Mouse (Mus musculus) limb, embryonic 10.5 days (tissue): ENCODE data around the gene Sgta. TPM values are rescaled to one million over a fixed set of nuclear protein-coding genes. Genes with fewer than 3 reads are reported as not detected.

Experiments used
- DNase-seq: peaks from one replicate; pipeline ENCODE4 v3.0.0-alpha.2; 2017; ENCODE audit warnings: low spot score
- H3K27ac ChIP-seq: fragments of 300-500 bp; sonication (generic); 2 replicates; pipeline ENCODE4 v1.5.1; 2016; ENCODE audit warnings: mild to moderate bottlenecking
- H3K27me3 ChIP-seq: fragments of 300-500 bp; sonication (generic); 2 replicates; pipeline ENCODE4 v1.6.1; 2016; ENCODE audit warnings: low read depth, mild to moderate bottlenecking; ENCODE audit not compliant: poor library complexity, severe bottlenecking
- H3K36me3 ChIP-seq: fragments of 300-500 bp; sonication (generic); 2 replicates; pipeline ENCODE4 v1.6.1; 2016; ENCODE audit warnings: mild to moderate bottlenecking, moderate library complexity
- H3K4me1 ChIP-seq: fragments of 300-500 bp; sonication (generic); 2 replicates; pipeline ENCODE4 v1.6.1; 2016
- H3K4me3 ChIP-seq: fragments of 300-500 bp; sonication (generic); 2 replicates; pipeline ENCODE4 v1.5.1; 2016; ENCODE audit warnings: mild to moderate bottlenecking, moderate library complexity
- H3K9me3 ChIP-seq: fragments of 300-500 bp; sonication (generic); replicated peaks from 2 replicates; pipeline ENCODE4 v1.6.1; 2016; ENCODE audit warnings: mild to moderate bottlenecking
- WGBS: fragments of 180-500 bp; shearing (Covaris S2); methylation state at CpG from one replicate; pipeline ENCODE4 v1.1.7; 2016; 5-methylcytosine and 5-hydroxymethylcytosine counted together
- polyA plus RNA-seq: library from polyadenylated mRNA; unstranded; fragments of >200 nt; fragmentation: Nextera tagmentation; extraction: Ambion mirVana; gene quantifications from 2 replicates; pipeline ENCODE4 v1.2.1, GENCODE M21; 2016

Gene Sgta
- polyA plus RNA-seq, 1 experiment from 2014 or later, result 291 TPM

DNA sequence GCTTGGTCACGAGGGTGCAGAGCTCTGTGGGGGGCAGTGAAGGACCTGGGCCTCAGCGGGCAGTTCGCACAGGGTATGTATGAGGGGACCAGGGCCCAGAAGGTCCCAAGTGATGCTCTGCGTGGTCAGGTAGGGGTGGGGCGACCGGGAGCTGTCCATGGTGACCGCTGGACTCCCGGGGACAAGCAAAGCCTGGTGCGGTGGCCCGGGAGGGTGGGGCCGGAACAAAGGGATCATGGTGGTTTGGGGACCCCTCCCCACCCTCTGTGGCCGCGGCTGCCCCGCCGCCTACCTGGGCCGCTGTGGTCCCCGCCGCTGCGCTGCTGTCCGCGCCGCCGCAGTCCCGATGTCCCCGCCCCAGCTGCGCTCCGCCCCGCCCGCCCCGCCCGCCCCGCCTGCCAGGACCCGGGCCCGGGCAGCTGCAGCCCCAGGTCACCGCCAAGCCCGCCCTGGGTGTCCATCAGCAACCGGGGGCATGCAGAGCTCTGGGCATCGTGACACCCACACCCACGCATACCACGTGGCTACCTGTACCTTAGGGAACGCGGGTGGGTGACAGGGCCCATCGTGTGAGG is 34.8 kb downstream of the Sgta start:
- Histone ChIP-seq H3K4me1 (peaks cover 16% of the 10 kb centered on the region), H3K27ac (no peak overlapping the region), H3K9me3 (no peaks in the 10 kb centered on the region), H3K4me3 (peak overlapping the region; percentile 45), H3K36me3 (no peaks in the 10 kb centered on the region), H3K27me3 (peaks cover 71% of the 10 kb centered on the region)
- WGBS, result 2% methylated on average over 33 of the region's 43 CpGs
- DNase-seq, result peak; percentile 63

DNA sequence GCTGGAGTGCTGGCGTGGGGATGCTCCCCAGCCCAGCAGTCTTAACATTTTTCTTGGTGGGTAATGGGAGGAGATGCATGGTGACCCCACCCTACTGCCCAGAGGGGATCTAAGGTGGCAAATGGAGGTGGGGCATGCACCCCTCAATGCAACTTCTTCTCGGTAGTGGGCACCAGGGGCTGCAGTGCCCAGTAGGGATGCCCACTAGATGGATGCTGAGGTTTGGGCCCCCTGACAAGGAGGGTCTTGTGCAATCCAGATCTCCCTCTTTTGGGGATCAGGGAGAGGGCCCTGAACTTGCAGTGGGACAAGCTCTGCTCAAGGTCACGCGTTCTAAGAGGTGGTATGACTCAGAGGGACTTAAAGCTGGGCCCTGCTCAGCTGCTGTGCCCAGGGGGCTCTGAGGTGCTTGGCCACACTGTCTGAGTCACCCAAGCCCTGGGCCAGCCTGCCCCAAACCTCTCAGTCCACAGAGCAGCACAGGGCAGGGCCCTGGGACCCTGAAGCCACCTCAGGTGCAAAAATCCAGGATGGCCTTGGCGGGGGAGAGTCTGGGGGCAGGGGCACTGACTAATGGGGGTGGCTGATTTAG is 35.5 kb downstream of the Sgta start:
- Histone ChIP-seq H3K27me3 (peaks cover 71% of the 10 kb centered on the region), H3K4me1 (peaks cover 16% of the 10 kb centered on the region), H3K9me3 (no peaks in the 10 kb centered on the region), H3K4me3 (no peak overlapping the region; the same call in 1 of the 2 replicates), H3K27ac (no peak overlapping the region), H3K36me3 (no peaks in the 10 kb centered on the region)
- no peak for DNase-seq
- 70% methylated on average over 5 of the region's 5 CpGs for WGBS

DNA sequence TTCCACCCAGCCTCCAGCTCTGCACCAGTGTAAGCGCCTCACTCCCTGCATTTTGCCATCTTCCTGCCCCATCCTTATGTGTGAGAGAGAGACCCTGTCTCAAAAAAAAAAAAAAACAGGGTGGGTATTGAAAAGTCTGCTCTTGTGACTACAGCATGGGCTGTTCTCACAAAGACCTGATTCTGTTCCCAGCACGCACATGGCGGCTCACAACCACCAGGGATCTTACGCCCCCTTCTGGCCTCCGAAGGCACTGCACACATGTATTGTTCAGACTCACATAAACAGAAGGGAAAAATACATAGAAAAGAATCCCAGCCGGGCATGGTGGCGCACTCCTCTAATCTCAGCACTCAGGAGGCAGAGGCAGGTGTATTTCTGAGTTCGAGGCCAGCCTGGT is 37.2 kb downstream of the Sgta start:
- Histone ChIP-seq H3K27me3 (peaks cover 71% of the 10 kb centered on the region), H3K4me3 (no peak overlapping the region)
- WGBS, result 66% methylated on average over 8 of the region's 8 CpGs

DNA sequence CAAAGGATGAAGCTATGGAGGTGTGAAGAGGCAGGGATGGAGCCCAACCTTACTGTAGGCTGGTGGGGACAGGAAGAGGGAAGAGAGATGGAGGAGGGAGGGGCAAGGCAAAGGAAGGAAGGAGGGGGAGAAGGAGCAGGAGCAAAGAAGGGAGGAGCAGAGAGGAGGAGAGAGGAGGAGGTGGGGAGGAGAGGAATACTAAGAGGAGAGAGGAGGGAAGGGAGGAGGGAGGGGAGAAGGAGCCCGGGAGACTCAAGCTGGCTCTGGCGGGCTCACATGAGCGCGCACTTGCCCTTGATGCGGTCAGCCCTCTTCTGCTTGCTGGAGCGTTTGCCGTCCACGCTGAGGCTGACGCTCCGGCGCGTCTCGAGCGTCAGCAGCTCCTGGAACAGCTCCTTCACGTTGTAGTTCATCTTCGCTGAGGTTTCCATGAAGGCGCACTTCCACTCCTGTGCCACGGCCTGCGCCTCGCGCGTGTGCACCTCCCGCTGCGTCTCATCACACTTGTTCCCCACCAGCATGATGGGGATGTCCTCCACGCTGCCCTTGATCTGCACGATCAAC is 38.4 kb downstream of the Sgta start:
- peaks cover 16% of the 10 kb centered on the region for H3K4me1 ChIP-seq
- no peak overlapping the region for H3K27ac ChIP-seq
- peak overlapping the region; percentile 19 for H3K4me3 ChIP-seq
- H3K27me3 ChIP-seq, result peaks cover 63% of the 10 kb centered on the region
- no peaks in the 10 kb centered on the region for H3K9me3 ChIP-seq
- no peaks in the 10 kb centered on the region for H3K36me3 ChIP-seq
- 12% methylated on average over 26 of the region's 26 CpGs for WGBS
- no peak for DNase-seq

More for the DNA sequence above, 37.2 kb downstream of the Sgta start:
- Histone ChIP-seq H3K9me3 (no peaks in the 10 kb centered on the region), H3K4me1 (peaks cover 16% of the 10 kb centered on the region), H3K27ac (no peak overlapping the region), H3K36me3 (no peaks in the 10 kb centered on the region)
- no peak for DNase-seq

DNA sequence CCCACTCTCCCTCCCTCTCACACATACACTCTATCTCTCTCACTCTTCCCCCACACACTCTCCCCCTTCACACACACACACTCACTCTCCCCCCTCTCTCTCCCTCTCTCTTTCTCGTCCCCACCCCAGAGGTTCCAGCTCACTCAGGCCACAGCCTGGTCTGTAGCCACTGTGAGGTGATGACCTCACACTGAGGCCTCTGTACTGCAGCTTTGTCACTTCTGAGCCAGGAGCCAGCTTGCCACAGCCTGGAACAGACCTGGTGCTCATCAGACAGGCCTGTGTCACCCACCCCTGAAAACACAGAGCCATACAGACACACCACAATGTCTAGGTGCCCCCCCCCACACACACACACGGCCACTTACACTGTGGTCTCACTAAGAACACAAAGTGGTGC is 39.8 kb downstream of the Sgta start:
- H3K27ac ChIP-seq, result no peak overlapping the region
- no peaks in the 10 kb centered on the region for H3K36me3 ChIP-seq
- H3K4me1 ChIP-seq, result peaks cover 14% of the 10 kb centered on the region
- peaks cover 50% of the 10 kb centered on the region for H3K27me3 ChIP-seq
- WGBS, result 66% methylated on average over 2 of the region's 2 CpGs
- no peaks in the 10 kb centered on the region for H3K9me3 ChIP-seq
- no peak overlapping the region for H3K4me3 ChIP-seq
- no peak for DNase-seq

DNA sequence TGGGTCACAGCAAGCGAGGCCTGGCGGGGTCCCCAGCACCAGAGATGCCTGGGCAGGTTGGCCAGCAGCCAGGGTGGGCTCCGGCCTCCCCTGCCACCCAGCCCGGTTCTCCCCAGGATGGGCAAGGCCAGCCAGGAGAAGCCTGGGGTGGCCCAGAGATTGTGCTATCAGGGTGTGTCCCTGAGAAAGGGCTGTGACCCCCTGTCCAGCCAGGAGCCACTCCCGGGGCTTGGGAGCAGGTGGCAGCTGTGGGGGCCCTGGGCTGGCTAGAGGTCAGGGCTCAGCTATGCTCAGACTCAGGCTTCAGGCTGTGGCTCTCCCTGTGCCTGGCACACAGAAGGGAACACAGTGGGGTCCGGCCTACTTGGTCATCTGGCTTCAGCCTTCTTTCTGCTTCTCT is 40.3 kb downstream of the Sgta start:
- no peak overlapping the region for H3K4me3 ChIP-seq
- H3K27ac ChIP-seq, result no peak overlapping the region
- no peaks in the 10 kb centered on the region for H3K9me3 ChIP-seq
- DNase-seq, result no peak
- WGBS, result 82% methylated on average over 6 of the region's 6 CpGs
- H3K27me3 ChIP-seq, result peaks cover 44% of the 10 kb centered on the region
- no peaks in the 10 kb centered on the region for H3K36me3 ChIP-seq
- H3K4me1 ChIP-seq, result peaks cover 14% of the 10 kb centered on the region

DNA sequence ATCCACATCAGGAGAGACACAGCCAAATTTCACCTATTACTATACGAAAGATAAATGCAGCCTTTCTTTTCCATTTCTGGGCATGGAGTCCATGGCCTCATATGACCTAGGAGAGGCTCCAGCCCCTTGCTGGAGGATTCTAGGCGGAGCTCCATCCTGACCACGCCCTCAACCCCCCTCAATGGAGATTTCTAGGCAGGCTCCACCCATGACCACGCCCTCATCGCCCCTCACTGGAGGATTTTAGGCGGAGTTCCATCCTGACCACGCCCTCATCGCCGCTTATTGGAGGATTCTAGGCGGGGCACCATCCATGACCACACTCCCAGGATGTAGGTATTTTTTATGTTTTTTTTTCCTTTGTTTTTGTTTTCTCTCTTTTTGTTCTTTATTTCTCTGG is 41.7 kb downstream of the Sgta start:
- H3K27ac ChIP-seq, result no peak overlapping the region
- H3K4me1 ChIP-seq, result peaks cover 24% of the 10 kb centered on the region
- H3K9me3 ChIP-seq, result no peaks in the 10 kb centered on the region
- H3K27me3 ChIP-seq, result peaks cover 40% of the 10 kb centered on the region
- DNase-seq, result no peak
- H3K4me3 ChIP-seq, result no peak overlapping the region
- H3K36me3 ChIP-seq, result no peaks in the 10 kb centered on the region
- 35% methylated on average over 10 of the region's 10 CpGs for WGBS

DNA sequence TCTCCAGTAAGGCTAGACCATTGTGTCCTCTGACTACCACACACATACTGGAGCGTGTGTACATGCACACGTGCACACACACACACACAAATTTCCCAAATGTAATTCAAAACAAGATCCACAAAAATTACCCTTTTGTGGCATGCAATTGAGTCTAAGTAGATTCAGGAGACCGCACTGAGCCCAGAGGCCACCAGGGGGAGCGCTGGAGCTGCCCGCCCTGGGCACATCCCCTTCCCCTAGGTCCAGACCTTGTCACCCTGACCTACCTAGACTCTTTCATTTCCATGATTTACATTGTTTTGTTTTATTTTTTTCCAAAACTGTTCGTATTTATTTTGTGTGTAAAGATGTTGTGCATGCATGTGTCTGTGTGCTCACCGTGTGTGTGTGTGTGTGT is 43.3 kb downstream of the Sgta start:
- Histone ChIP-seq H3K27me3 (peaks cover 25% of the 10 kb centered on the region), H3K27ac (no peak overlapping the region), H3K9me3 (no peaks in the 10 kb centered on the region), H3K4me1 (peaks cover 19% of the 10 kb centered on the region), H3K4me3 (no peak overlapping the region), H3K36me3 (no peaks in the 10 kb centered on the region)
- peak; percentile 72 for DNase-seq
- WGBS, result 8% methylated on average over 7 of the region's 7 CpGs

DNA sequence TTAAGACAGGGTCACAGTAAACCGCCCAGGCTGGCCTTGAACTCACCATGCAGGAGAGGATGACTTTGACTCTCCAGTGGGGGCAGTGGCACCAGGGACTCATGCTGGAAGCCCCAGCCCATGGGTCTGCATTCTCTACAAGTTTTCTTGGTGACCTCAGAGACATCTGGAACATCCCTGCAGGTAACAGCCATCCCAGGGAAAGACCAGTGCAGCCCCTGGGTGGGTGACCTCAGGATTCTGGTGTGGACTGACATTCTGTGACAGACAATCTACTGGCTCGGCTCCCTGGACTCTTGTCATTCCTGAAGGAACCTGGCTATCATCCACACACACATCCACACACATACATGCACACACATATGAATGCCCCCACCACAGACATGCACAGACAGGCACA is 44.3 kb downstream of the Sgta start:
- DNase-seq, result no peak
- no peak overlapping the region for H3K4me3 ChIP-seq
- 85% methylated on average over 2 of the region's 2 CpGs for WGBS
- no peak overlapping the region for H3K27ac ChIP-seq
- H3K36me3 ChIP-seq, result no peaks in the 10 kb centered on the region
- no peaks in the 10 kb centered on the region for H3K9me3 ChIP-seq
- peaks cover 16% of the 10 kb centered on the region for H3K4me1 ChIP-seq
- peaks cover 15% of the 10 kb centered on the region for H3K27me3 ChIP-seq

DNA sequence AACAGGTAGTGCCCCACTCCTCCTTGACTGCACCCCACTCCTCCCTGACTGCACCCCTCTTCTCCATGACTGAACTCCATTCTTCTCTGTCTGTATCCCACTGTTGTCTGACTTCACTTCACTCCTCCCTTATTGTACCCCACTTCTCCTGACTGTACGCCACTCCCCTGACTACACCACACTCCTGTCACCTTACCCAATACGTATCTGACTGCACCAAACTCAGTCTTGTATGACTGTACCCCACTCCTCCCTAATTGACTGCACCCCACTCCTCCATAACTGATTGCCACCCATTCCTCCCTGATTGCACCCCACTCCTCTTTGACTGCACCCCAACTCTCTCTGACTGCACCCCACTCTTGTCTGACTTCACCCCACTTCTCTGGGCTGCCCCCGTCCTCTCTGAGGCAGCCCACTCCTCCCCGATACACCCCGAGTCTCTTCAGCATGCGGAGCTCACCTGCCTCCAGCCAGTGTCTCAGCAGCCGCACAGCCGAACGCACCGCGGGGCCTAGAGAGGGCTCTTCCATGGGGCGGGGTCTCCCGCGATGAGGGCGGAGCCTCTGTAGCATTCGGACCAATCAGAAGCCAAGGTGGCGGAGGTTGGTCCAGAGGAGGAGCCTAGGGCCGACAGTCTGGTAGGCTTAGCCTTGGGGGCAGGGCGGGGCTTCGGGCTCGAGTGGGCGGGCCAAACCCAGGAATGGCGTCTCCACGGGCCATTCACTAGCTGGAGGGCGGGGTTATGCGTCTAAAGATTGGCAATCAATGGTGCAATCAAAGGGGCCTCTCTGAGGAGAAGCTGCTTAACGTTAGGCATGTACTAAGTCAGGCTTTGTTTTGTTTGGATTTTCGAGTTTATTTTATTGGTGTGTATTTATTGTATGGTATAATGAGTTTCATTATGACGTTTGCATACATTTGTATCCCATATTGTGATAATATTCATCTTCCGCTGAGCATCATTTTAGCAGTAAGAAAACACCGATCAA is 45.3 kb downstream of the Sgta start, which contains the start of gene Gng7:
Gene Gng7, minus strand, starts transcription at position 553 of the 992 bp plus-strand sequence.
- no peaks in the 10 kb centered on the region for H3K9me3 ChIP-seq
- peak; percentile 95 for DNase-seq
- 10% methylated on average over 31 of the region's 31 CpGs for WGBS

DNA sequence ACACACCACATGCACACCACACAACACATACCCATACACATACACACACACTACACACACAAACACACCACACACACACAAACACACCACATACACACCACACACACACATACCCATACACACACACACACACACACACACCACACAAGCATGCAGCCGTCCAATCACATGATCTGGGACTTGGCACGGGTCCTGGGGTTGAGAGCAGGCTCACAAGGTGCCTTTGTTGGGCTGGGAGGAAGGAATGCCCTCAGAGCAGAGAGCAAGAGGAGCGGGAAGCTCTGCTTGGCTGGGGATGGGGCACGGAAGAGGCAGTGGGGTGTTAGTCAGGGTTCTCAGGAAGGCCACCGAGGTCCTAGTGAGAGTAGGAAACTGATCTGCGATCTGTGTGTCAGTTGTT is 49.1 kb downstream of the Sgta start:
- WGBS, result 79% methylated on average over 6 of the region's 6 CpGs
- H3K4me1 ChIP-seq, result peaks cover 16% of the 10 kb centered on the region
- no peak for DNase-seq
- H3K4me3 ChIP-seq, result no peak overlapping the region
- H3K27me3 ChIP-seq, result peaks cover 11% of the 10 kb centered on the region; the same call in 1 of the 2 replicates
- no peak overlapping the region for H3K27ac ChIP-seq
- H3K36me3 ChIP-seq, result no peaks in the 10 kb centered on the region
- H3K9me3 ChIP-seq, result no peaks in the 10 kb centered on the region

More for the DNA sequence above, 45.3 kb downstream of the Sgta start, which contains the start of gene Gng7:
- Histone ChIP-seq H3K36me3 (no peaks in the 10 kb centered on the region), H3K27me3 (peaks cover 11% of the 10 kb centered on the region; the same call in 1 of the 2 replicates), H3K4me3 (peak within 1 kb of the TSS; percentile 51), H3K27ac (0 out of 2 replicates have a peak within 1 kb of the TSS, but pooled peaks have one; percentile 27), H3K4me1 (peaks cover 16% of the 10 kb centered on the region)

DNA sequence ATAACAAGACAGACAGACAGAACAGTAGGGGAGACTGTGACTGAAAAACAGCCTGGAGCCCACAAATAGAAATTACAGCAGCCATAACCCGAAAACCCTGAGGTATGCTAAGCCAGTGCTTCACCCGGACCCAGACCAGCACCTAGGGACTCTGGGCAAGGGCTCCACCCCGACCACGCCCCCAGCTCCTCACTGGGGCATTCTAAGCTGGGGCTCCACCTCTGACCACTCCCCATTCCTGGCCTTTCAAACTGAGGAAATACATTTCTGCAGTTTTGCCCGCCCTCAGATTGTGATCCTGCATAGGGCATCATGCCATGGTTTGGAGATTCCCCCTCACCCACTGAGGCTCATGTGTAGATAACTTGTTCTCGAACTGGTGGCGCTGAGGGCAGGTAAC is 52.7 kb downstream of the Sgta start:
- DNase-seq, result no peak
- Histone ChIP-seq H3K27me3 (no peaks in the 10 kb centered on the region), H3K9me3 (no peaks in the 10 kb centered on the region), H3K4me1 (0 out of 2 replicates have a peak, but pooled peaks cover 4% of the 10 kb centered on the region), H3K4me3 (no peak overlapping the region), H3K36me3 (no peaks in the 10 kb centered on the region), H3K27ac (no peak overlapping the region)
- 35% methylated on average over 7 of the region's 7 CpGs for WGBS
